12 mouse cellular contexts compared by ENCODE assay signal in the genomic region with DNA sequence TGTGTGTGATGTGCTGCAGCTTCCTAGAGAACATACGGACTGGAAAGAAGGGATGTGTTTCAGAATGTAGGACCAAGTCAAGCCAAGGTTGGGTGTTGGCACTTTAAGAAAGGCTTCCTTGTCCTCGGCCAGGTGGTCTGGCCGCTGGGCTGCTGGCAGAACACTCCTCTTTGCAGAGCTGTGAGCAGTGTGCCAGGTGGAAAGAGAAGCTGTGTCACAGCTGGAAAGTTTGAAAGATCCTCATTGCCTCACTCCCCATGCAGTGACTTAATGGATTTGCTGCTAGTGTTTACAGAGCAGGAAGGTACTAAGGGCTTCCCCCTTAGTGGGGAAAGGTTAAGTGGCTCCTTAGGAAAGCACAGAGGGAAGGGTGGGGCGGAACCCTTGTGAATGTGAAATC.
DNase-seq lines count a peak whose midpoint lies in the region; ATAC-seq and TF ChIP-seq lines count a peak whose summit lies in the region.
"Had no signal": no experiment of that assay in that cellular context is flagged by ENCODE, and none has a peak within 500 bp of the region (broad histone marks: within the 10 kb centered on the region; RNA-seq: fewer than 3 reads in every experiment).

No protein-coding gene starts in this region.

- peak; percentile 73 for ATAC-seq in stomach, postnatal 0 days (ENCODE audit: low FRiP score, low TSS enrichment)
- no peak for ATAC-seq in forebrain, embryonic 16.5 days

- H3K4me2 ChIP-seq in stomach, postnatal 0 days (replicated peaks; ENCODE audit: low read depth), result no peak overlapping the region
- H3K4me2 ChIP-seq in forebrain, embryonic 16.5 days (ENCODE audit: low read length), result no peak overlapping the region

- DNase-seq in heart, postnatal 10 days, result peak; percentile 15 to 35
- DNase-seq in heart, postnatal 36 days, result no peak
- DNase-seq in R1 (ENCODE audit: low read depth, low spot score), result peak; percentile 28
- DNase-seq in induced T-regulatory cell, adult 2 months (ENCODE audit: low read depth), result peak; percentile 63
- DNase-seq in stomach, postnatal 0 days (ENCODE audit: low spot score), result peak; percentile 24
- DNase-seq in spleen, postnatal 4 days (ENCODE audit: low spot score in 2 of 2), result no peak
- no peak for DNase-seq in spleen, adult 18-20 months
- DNase-seq: kidney, adult 8-10 months; right cerebral cortex, adult 18-20 months had no signal

- no peaks in the 10 kb centered on the region for H3K9me3 ChIP-seq in stomach, postnatal 0 days (ENCODE audit: control insufficient read depth, low read length)
- no peaks in the 10 kb centered on the region for H3K9me3 ChIP-seq in forebrain, embryonic 16.5 days (ENCODE audit: control insufficient read depth, low read length)
- H3K9me3 ChIP-seq: forebrain, embryonic 10.5 days had no signal

- H3K36me3 ChIP-seq in stomach, postnatal 0 days (ENCODE audit: control insufficient read depth, insufficient read depth, low read length), result no peaks in the 10 kb centered on the region
- H3K36me3 ChIP-seq in forebrain, embryonic 16.5 days (ENCODE audit: control insufficient read depth, insufficient read depth), result no peaks in the 10 kb centered on the region
- H3K36me3 ChIP-seq: forebrain, embryonic 10.5 days had no signal

- no peak overlapping the region for H3K4me3 ChIP-seq in stomach, postnatal 0 days (ENCODE audit: low read depth, low read length)
- no peak overlapping the region for H3K4me3 ChIP-seq in forebrain, embryonic 16.5 days (replicated peaks; ENCODE audit: low read length)
- H3K4me3 ChIP-seq: forebrain, embryonic 10.5 days; myocyte had no signal

- H3K4me1 ChIP-seq in stomach, postnatal 0 days (replicated peaks; ENCODE audit: control insufficient read depth, insufficient read depth), result no peaks in the 10 kb centered on the region
- no peaks in the 10 kb centered on the region for H3K4me1 ChIP-seq in forebrain, embryonic 16.5 days (replicated peaks; ENCODE audit: control insufficient read depth, insufficient read depth, low read length)

- no peak overlapping the region for H3K9ac ChIP-seq in stomach, postnatal 0 days (ENCODE audit: low read length)
- no peak overlapping the region for H3K9ac ChIP-seq in forebrain, embryonic 16.5 days (replicated peaks; ENCODE audit: low read depth, low read length)

- no peak overlapping the region for H3K27ac ChIP-seq in stomach, postnatal 0 days (replicated peaks)
- no peak overlapping the region for H3K27ac ChIP-seq in forebrain, embryonic 16.5 days (ENCODE audit: low read length)
- H3K27ac ChIP-seq: forebrain, embryonic 10.5 days had no signal

- H3K27me3 ChIP-seq in stomach, postnatal 0 days (ENCODE audit: control insufficient read depth, insufficient read depth, low read length), result no peaks in the 10 kb centered on the region
- H3K27me3 ChIP-seq in forebrain, embryonic 16.5 days (replicated peaks; ENCODE audit: control insufficient read depth, insufficient read depth, low read length), result no peaks in the 10 kb centered on the region

- no peak for TF ChIP-seq CTCF in stomach, postnatal 0 days (IDR thresholded peaks at IDR 0.05; ENCODE audit: low read depth)

- intact Hi-C loops in heart, postnatal 10 days (cut with DNase I), result no loop called here
- intact Hi-C loops in heart, postnatal 36 days (cut with DNase I), result no loop called here

- WGBS in stomach, postnatal 0 days, result 34% methylated on average over 4 of the region's 4 CpGs
- 67% methylated on average over 4 of the region's 4 CpGs for WGBS in forebrain, embryonic 16.5 days

- no peak for TF ChIP-seq EP300 in stomach, postnatal 0 days (optimal IDR thresholded peaks at IDR 0.05)

Comparison
In these comparisons a context has a peak if more than half of its experiments do, and no peak if none do; other contexts are left out.
1. DNase-seq: peak in heart, postnatal 10 days (2 of 2), R1 (single experiment), induced T-regulatory cell, adult 2 months (single experiment) and stomach, postnatal 0 days (single experiment); none in heart, postnatal 36 days (0 of 2), spleen, postnatal 4 days (0 of 2) and spleen, adult 18-20 months (0 of 2).